ENCODE assay signal across 19 mouse cellular contexts in genomic region chr19:59585835-59586234, GRCm38 (mm10).
DNase-seq lines count a peak whose midpoint lies in the region; ATAC-seq and TF ChIP-seq lines count a peak whose summit lies in the region.
"Had no signal": no experiment of that assay in that cellular context is flagged by ENCODE, and none has a peak within 500 bp of the region (broad histone marks: within the 10 kb centered on the region; RNA-seq: fewer than 3 reads in every experiment).

No protein-coding gene starts in this region.

- no peak for ATAC-seq in hindbrain, embryonic 14.5 days (ENCODE audit: low FRiP score)
- ATAC-seq in lung, postnatal 0 days: 0 out of 2 replicates have a peak, but pooled peaks have one; percentile 19
- ATAC-seq in heart, embryonic 12.5 days (ENCODE audit: insufficient number of reproducible peaks, low FRiP score): no peak
- ATAC-seq: forebrain, embryonic 16.5 days; intestine, embryonic 16.5 days; liver, embryonic 12.5 days; midbrain, embryonic 16.5 days had no signal

- 27% methylated on average over 4 of the region's 4 CpGs for WGBS in hindbrain, embryonic 10.5 days
- 38% methylated on average over 4 of the region's 4 CpGs for WGBS in hindbrain, embryonic 14.5 days
- 17% methylated on average over 4 of the region's 4 CpGs for WGBS in lung, postnatal 0 days
- WGBS in heart, embryonic 12.5 days: 41% methylated on average over 4 of the region's 4 CpGs

- no peak overlapping the region for H3K4me2 ChIP-seq in hindbrain, embryonic 14.5 days (replicated peaks)
- no peak overlapping the region for H3K4me2 ChIP-seq in lung, postnatal 0 days (replicated peaks; ENCODE audit: low read depth, low read length)
- no peak overlapping the region for H3K4me2 ChIP-seq in heart, embryonic 12.5 days
- H3K4me2 ChIP-seq: liver, embryonic 12.5 days; neural tube, embryonic 12.5 days; stomach, embryonic 15.5 days had no signal

- no peak overlapping the region for H3K9ac ChIP-seq in hindbrain, embryonic 14.5 days
- H3K9ac ChIP-seq in lung, postnatal 0 days (replicated peaks; ENCODE audit: low read depth): no peak overlapping the region
- no peak overlapping the region for H3K9ac ChIP-seq in heart, embryonic 12.5 days
- H3K9ac ChIP-seq: liver, embryonic 12.5 days; neural tube, embryonic 12.5 days; stomach, embryonic 15.5 days had no signal

- peaks cover 15% of the 10 kb centered on the region for H3K4me1 ChIP-seq in hindbrain, embryonic 10.5 days (replicated peaks)
- no peaks in the 10 kb centered on the region for H3K4me1 ChIP-seq in hindbrain, embryonic 14.5 days (replicated peaks; ENCODE audit: control insufficient read depth, insufficient read depth, low read length)
- no peaks in the 10 kb centered on the region for H3K4me1 ChIP-seq in lung, postnatal 0 days (ENCODE audit: insufficient read depth, low read depth, low read length)
- H3K4me1 ChIP-seq in heart, embryonic 12.5 days (replicated peaks): peaks cover 6% of the 10 kb centered on the region
- H3K4me1 ChIP-seq: liver, embryonic 12.5 days had no signal

- peak; percentile 8 for DNase-seq in hindbrain, embryonic 10.5 days (ENCODE audit: low spot score)
- DNase-seq in hindbrain, embryonic 14.5 days (ENCODE audit: low spot score): no peak
- DNase-seq in ES-CJ7 (ENCODE audit: low read depth, low spot score): peak; percentile 91
- DNase-seq in embryo, embryonic 11 days: peak; percentile 30
- DNase-seq in lung, postnatal 0 days (ENCODE audit: low spot score): peak; percentile 21
- no peak for DNase-seq in ovary, postnatal 36 days (ENCODE audit: low spot score)
- no peak for DNase-seq in right cerebral cortex, postnatal 14 days
- DNase-seq: cerebellum, adult 11 months; cerebellum, postnatal 25 days; gastrocnemius, postnatal 10 days; kidney, postnatal 14 days; retina, postnatal 1 day had no signal

- peaks cover 91% of the 10 kb centered on the region for H3K27me3 ChIP-seq in hindbrain, embryonic 10.5 days (ENCODE audit: insufficient read depth, poor library complexity, severe bottlenecking)
- H3K27me3 ChIP-seq in hindbrain, embryonic 14.5 days (ENCODE audit: control insufficient read depth, insufficient read depth, low read length): peaks cover 24% of the 10 kb centered on the region
- no peaks in the 10 kb centered on the region for H3K27me3 ChIP-seq in lung, postnatal 0 days (replicated peaks; ENCODE audit: insufficient read depth, low read length)
- H3K27me3 ChIP-seq in heart, embryonic 12.5 days (replicated peaks): peaks cover 15% of the 10 kb centered on the region
- H3K27me3 ChIP-seq: liver, embryonic 12.5 days; stomach, embryonic 15.5 days had no signal

- TF ChIP-seq EP300 in lung, postnatal 0 days (IDR thresholded peaks at IDR 0.05): no peak

- H3K4me3 ChIP-seq in hindbrain, embryonic 10.5 days: no peak overlapping the region
- no peak overlapping the region for H3K4me3 ChIP-seq in hindbrain, embryonic 14.5 days (replicated peaks; ENCODE audit: low read length)
- no peak overlapping the region for H3K4me3 ChIP-seq in lung, postnatal 0 days (ENCODE audit: low read depth, low read length)
- H3K4me3 ChIP-seq in heart, embryonic 12.5 days: no peak overlapping the region
- H3K4me3 ChIP-seq: liver, embryonic 12.5 days; neural tube, embryonic 12.5 days; stomach, embryonic 15.5 days had no signal

- H3K27ac ChIP-seq in hindbrain, embryonic 10.5 days: no peak overlapping the region
- no peak overlapping the region for H3K27ac ChIP-seq in hindbrain, embryonic 14.5 days
- H3K27ac ChIP-seq in lung, postnatal 0 days (ENCODE audit: low read length): no peak overlapping the region
- H3K27ac ChIP-seq in heart, embryonic 12.5 days (ENCODE audit: poor library complexity, severe bottlenecking): no peak overlapping the region
- H3K27ac ChIP-seq: liver, embryonic 12.5 days; neural tube, embryonic 12.5 days; stomach, embryonic 15.5 days had no signal

- H3K36me3 ChIP-seq in hindbrain, embryonic 10.5 days: no peaks in the 10 kb centered on the region
- H3K36me3 ChIP-seq in hindbrain, embryonic 14.5 days (replicated peaks; ENCODE audit: control insufficient read depth, insufficient read depth): no peaks in the 10 kb centered on the region
- H3K36me3 ChIP-seq in lung, postnatal 0 days (ENCODE audit: insufficient read depth, low read length): no peaks in the 10 kb centered on the region
- H3K36me3 ChIP-seq in heart, embryonic 12.5 days: no peaks in the 10 kb centered on the region
- H3K36me3 ChIP-seq: liver, embryonic 12.5 days; neural tube, embryonic 12.5 days; stomach, embryonic 15.5 days had no signal

- no peak for TF ChIP-seq CTCF in lung, postnatal 0 days (IDR thresholded peaks at IDR 0.05)

- H3K9me3 ChIP-seq in hindbrain, embryonic 10.5 days: no peaks in the 10 kb centered on the region
- H3K9me3 ChIP-seq in hindbrain, embryonic 14.5 days (ENCODE audit: control insufficient read depth, low read length): no peaks in the 10 kb centered on the region
- H3K9me3 ChIP-seq in lung, postnatal 0 days (ENCODE audit: low read length): no peaks in the 10 kb centered on the region
- H3K9me3 ChIP-seq in heart, embryonic 12.5 days (replicated peaks): no peaks in the 10 kb centered on the region
- H3K9me3 ChIP-seq: liver, embryonic 12.5 days; neural tube, embryonic 12.5 days; stomach, embryonic 15.5 days had no signal

Comparison
In these comparisons a context has a peak if more than half of its experiments do, and no peak if none do; other contexts are left out.
1. DNase-seq: peak in hindbrain, embryonic 10.5 days (single experiment), ES-CJ7 (single experiment), embryo, embryonic 11 days (single experiment) and lung, postnatal 0 days (single experiment); none in hindbrain, embryonic 14.5 days (single experiment), ovary, postnatal 36 days (single experiment) and right cerebral cortex, postnatal 14 days (single experiment).